Mouse (Mus musculus) heart, postnatal 0 days (tissue): ENCODE measurements around the gene Cabp4.

Experiments
- CTCF ChIP-seq: IDR thresholded peaks from 2 replicates; pipeline ENCODE4 v1.5.1; 2016; ENCODE audit warnings: antibody characterized with exemption, control low read depth, low read depth
- EP300 ChIP-seq: IDR thresholded peaks from 2 replicates; pipeline ENCODE4 v1.6.1; 2016; ENCODE audit warnings: antibody characterized with exemption, low read depth

- no peak for TF ChIP-seq CTCF
- TF ChIP-seq EP300 = no peak
Observed at GRCm38 (mm10) chr19:4103792-4104191, 40.0 kb downstream of the Cabp4 start.
